27 mouse cellular contexts compared by ENCODE assay signal in genomic region chr4:141755375-141755930, GRCm38 (mm10). TPM values are rescaled to one million over a fixed set of nuclear protein-coding genes. Genes with fewer than 3 reads are reported as not detected.
DNase-seq lines count a peak whose midpoint lies in the region; ATAC-seq and TF ChIP-seq lines count a peak whose summit lies in the region.
"Had no signal": no experiment of that assay in that cellular context is flagged by ENCODE, and none has a peak within 500 bp of the region (broad histone marks: within the 10 kb centered on the region; RNA-seq: fewer than 3 reads in every experiment).

No protein-coding gene starts in this region.

- no peaks in the 10 kb centered on the region for H3K4me1 ChIP-seq in kidney, postnatal 0 days (replicated peaks; ENCODE audit: insufficient read depth, low read length)
- H3K4me1 ChIP-seq in kidney, embryonic 16.5 days (ENCODE audit: insufficient read depth, low read length): no peaks in the 10 kb centered on the region
- peaks cover 85% of the 10 kb centered on the region for H3K4me1 ChIP-seq in liver, embryonic 13.5 days (replicated peaks)
- H3K4me1 ChIP-seq in liver, embryonic 16.5 days (ENCODE audit: control insufficient read depth, low read depth, low read length): peaks cover 59% of the 10 kb centered on the region
- H3K4me1 ChIP-seq: embryonic facial prominence, embryonic 15.5 days had no signal

- H3K4me2 ChIP-seq in kidney, postnatal 0 days (ENCODE audit: low read length): no peak overlapping the region
- no peak overlapping the region for H3K4me2 ChIP-seq in kidney, embryonic 16.5 days (replicated peaks; ENCODE audit: low read depth, low read length)
- H3K4me2 ChIP-seq in liver, embryonic 13.5 days: no peak overlapping the region
- H3K4me2 ChIP-seq in liver, embryonic 16.5 days (ENCODE audit: low read depth, low read length): no peak overlapping the region
- H3K4me2 ChIP-seq: embryonic facial prominence, embryonic 15.5 days had no signal

- H3K9ac ChIP-seq in kidney, postnatal 0 days (ENCODE audit: low read depth, low read length): no peak overlapping the region
- no peak overlapping the region for H3K9ac ChIP-seq in kidney, embryonic 16.5 days (replicated peaks; ENCODE audit: low read length)
- no peak overlapping the region for H3K9ac ChIP-seq in liver, embryonic 13.5 days
- no peak overlapping the region for H3K9ac ChIP-seq in liver, embryonic 16.5 days (ENCODE audit: low read depth, low read length)
- H3K9ac ChIP-seq: embryonic facial prominence, embryonic 15.5 days had no signal

- H3K27ac ChIP-seq in kidney, postnatal 0 days: 0 out of 2 replicates have a peak overlapping the region, but pooled peaks have one; percentile 25
- no peak overlapping the region for H3K27ac ChIP-seq in kidney, embryonic 16.5 days (ENCODE audit: low read length)
- peak overlapping the region; percentile 92 for H3K27ac ChIP-seq in liver, embryonic 13.5 days
- H3K27ac ChIP-seq in liver, embryonic 16.5 days (ENCODE audit: low read length): peak overlapping the region; percentile 55
- H3K27ac ChIP-seq: embryonic facial prominence, embryonic 15.5 days; forebrain, embryonic 10.5 days; gastrocnemius, adult 2 months; hindbrain, embryonic 10.5 days had no signal

- no peak overlapping the region for H3K4me3 ChIP-seq in kidney, postnatal 0 days (replicated peaks; ENCODE audit: low read depth, low read length)
- no peak overlapping the region for H3K4me3 ChIP-seq in kidney, embryonic 16.5 days (ENCODE audit: low read length)
- H3K4me3 ChIP-seq in liver, embryonic 13.5 days (replicated peaks): no peak overlapping the region
- no peak overlapping the region for H3K4me3 ChIP-seq in liver, embryonic 16.5 days (ENCODE audit: low read depth, low read length)
- H3K4me3 ChIP-seq: embryonic facial prominence, embryonic 15.5 days; erythroblast, embryonic 14.5 days; forebrain, embryonic 10.5 days; gastrocnemius, adult 2 months; hindbrain, embryonic 10.5 days had no signal

- peak; percentile 55; the same call in 1 of the 2 replicates for ATAC-seq in kidney, postnatal 0 days (replicated peaks; ENCODE audit: low FRiP score, low read depth)
- ATAC-seq in kidney, embryonic 16.5 days (ENCODE audit: low FRiP score, low TSS enrichment): no peak
- no peak for ATAC-seq in liver, embryonic 13.5 days (ENCODE audit: low read depth)
- no peak for ATAC-seq in liver, embryonic 16.5 days (ENCODE audit: low read depth)
- ATAC-seq: CD4-positive, CD25-positive, alpha-beta regulatory T cell, adult 4 months; forebrain, embryonic 14.5 days had no signal

- no peaks in the 10 kb centered on the region for H3K27me3 ChIP-seq in kidney, postnatal 0 days (ENCODE audit: insufficient read depth, low read length)
- H3K27me3 ChIP-seq in kidney, embryonic 16.5 days (ENCODE audit: insufficient read depth, low read length): no peaks in the 10 kb centered on the region
- no peaks in the 10 kb centered on the region for H3K27me3 ChIP-seq in liver, embryonic 13.5 days
- no peaks in the 10 kb centered on the region for H3K27me3 ChIP-seq in liver, embryonic 16.5 days (ENCODE audit: control insufficient read depth, insufficient read depth, low read depth, low read length)
- H3K27me3 ChIP-seq: embryonic facial prominence, embryonic 15.5 days had no signal

- peak; percentile 82 for DNase-seq in heart, adult 11 months
- no peak for DNase-seq in heart, postnatal 4 days
- DNase-seq in kidney, postnatal 0 days (ENCODE audit: low spot score): no peak
- DNase-seq in liver, embryonic 13.5 days: no peak
- DNase-seq in liver: no peak
- no peak for DNase-seq in cerebellum, postnatal 14 days
- DNase-seq: adrenal gland, adult 8-10 months; adrenal gland, postnatal 36 days; B cell, adult 2 months; cerebellum, adult 2 months; cerebellum, postnatal 10 days; embryo, embryonic 11 days; gastrocnemius, adult 2 months; gastrocnemius, postnatal 25 days; heart, postnatal 10 days had no signal

- no peaks in the 10 kb centered on the region for H3K36me3 ChIP-seq in kidney, postnatal 0 days (ENCODE audit: insufficient read depth, low read length)
- H3K36me3 ChIP-seq in kidney, embryonic 16.5 days (ENCODE audit: insufficient read depth, low read length): no peaks in the 10 kb centered on the region
- H3K36me3 ChIP-seq in liver, embryonic 13.5 days: peaks cover 12% of the 10 kb centered on the region
- H3K36me3 ChIP-seq in liver, embryonic 16.5 days (ENCODE audit: control insufficient read depth, insufficient read depth): no peaks in the 10 kb centered on the region
- H3K36me3 ChIP-seq: embryonic facial prominence, embryonic 15.5 days; forebrain, embryonic 10.5 days had no signal

- TF ChIP-seq CTCF in kidney, postnatal 0 days (IDR thresholded peaks at IDR 0.05; ENCODE audit: low read depth): no peak

- WGBS in kidney, postnatal 0 days: 85% methylated on average over 19 of the region's 19 CpGs
- 87% methylated on average over 19 of the region's 19 CpGs for WGBS in kidney, embryonic 16.5 days
- 86% methylated on average over 19 of the region's 19 CpGs for WGBS in liver, embryonic 13.5 days (ENCODE audit: insufficient replicate concordance)
- WGBS in liver, embryonic 16.5 days (ENCODE audit: insufficient replicate concordance): 82% methylated on average over 19 of the region's 19 CpGs

- H3K9me3 ChIP-seq in kidney, postnatal 0 days (replicated peaks; ENCODE audit: low read length): no peaks in the 10 kb centered on the region
- H3K9me3 ChIP-seq in kidney, embryonic 16.5 days (ENCODE audit: low read length): no peaks in the 10 kb centered on the region
- H3K9me3 ChIP-seq in liver, embryonic 13.5 days (replicated peaks): no peaks in the 10 kb centered on the region
- H3K9me3 ChIP-seq in liver, embryonic 16.5 days (replicated peaks; ENCODE audit: control insufficient read depth, low read length): no peaks in the 10 kb centered on the region
- H3K9me3 ChIP-seq: embryonic facial prominence, embryonic 15.5 days; forebrain, embryonic 10.5 days; G1E; hindbrain, embryonic 10.5 days had no signal

RNA-seq across cellular contexts. Expression of gene Agmat, which starts 9.0 kb away (rescaled TPM):
- total RNA-seq in heart, postnatal 4 days (2021): under 1 TPM; 0.43 to 0.57 TPM
- 1.4 and 1.8 TPM in 2 replicates for polyA plus RNA-seq in kidney, postnatal 0 days (2015; fragmentation: Nextera tagmentation; extraction: Ambion mirVana)
- 1.7 and 2.0 TPM in 2 replicates for polyA plus RNA-seq in kidney, embryonic 16.5 days (2015; fragmentation: Nextera tagmentation; extraction: Ambion mirVana)
- 18.4 and 18.5 TPM in 2 replicates for polyA plus RNA-seq in liver, embryonic 13.5 days (2015; fragmentation: Nextera tagmentation; extraction: Ambion mirVana)
- polyA plus RNA-seq in liver, embryonic 16.5 days (2015; fragmentation: Nextera tagmentation; extraction: Ambion mirVana): 25.9 and 28.3 TPM in 2 replicates
- total RNA-seq: common myeloid progenitor, adult 5-6 weeks; gastrocnemius, adult 2 months; granulocyte monocyte progenitor cell, adult 5-6 weeks had no signal
- polyA plus RNA-seq: CD4-positive, CD25-positive, alpha-beta regulatory T cell, adult 4 months; embryonic facial prominence, embryonic 11.5 days; forebrain, embryonic 10.5 days; forebrain, embryonic 14.5 days; G1E; hindbrain, embryonic 10.5 days had no signal

RNA-seq across cellular contexts. Expression of gene Ddi2, which starts 32.2 kb away (rescaled TPM):
- 10 to 100 TPM; 34.9 to 36.8 TPM for total RNA-seq in heart, postnatal 4 days (2021)
- polyA plus RNA-seq in kidney, postnatal 0 days (2015; fragmentation: Nextera tagmentation; extraction: Ambion mirVana): 16.4 and 16.8 TPM in 2 replicates
- 19.1 and 20.9 TPM in 2 replicates for polyA plus RNA-seq in kidney, embryonic 16.5 days (2015; fragmentation: Nextera tagmentation; extraction: Ambion mirVana)
- 15.0 and 19.1 TPM in 2 replicates for polyA plus RNA-seq in liver, embryonic 13.5 days (2015; fragmentation: Nextera tagmentation; extraction: Ambion mirVana)
- polyA plus RNA-seq in liver, embryonic 16.5 days (2015; fragmentation: Nextera tagmentation; extraction: Ambion mirVana): 13.9 and 14.5 TPM in 2 replicates

RNA-seq across cellular contexts. Expression of gene Dnajc16, which starts 35.3 kb away (rescaled TPM):
- total RNA-seq in heart, postnatal 4 days (2021): 10 to 100 TPM; 16.6 to 16.8 TPM
- 4.8 and 5.2 TPM in 2 replicates for polyA plus RNA-seq in kidney, postnatal 0 days (2015; fragmentation: Nextera tagmentation; extraction: Ambion mirVana)
- 5.4 and 5.8 TPM in 2 replicates for polyA plus RNA-seq in kidney, embryonic 16.5 days (2015; fragmentation: Nextera tagmentation; extraction: Ambion mirVana)
- polyA plus RNA-seq in liver, embryonic 13.5 days (2015; fragmentation: Nextera tagmentation; extraction: Ambion mirVana): 2.1 and 2.2 TPM in 2 replicates
- 2.5 and 2.6 TPM in 2 replicates for polyA plus RNA-seq in liver, embryonic 16.5 days (2015; fragmentation: Nextera tagmentation; extraction: Ambion mirVana)

RNA-seq across cellular contexts. Expression of gene Casp9, which starts 38.0 kb away (rescaled TPM):
- 10 to 100 TPM; 13.5 to 13.8 TPM for total RNA-seq in heart, postnatal 4 days (2021)
- 20.0 and 23.0 TPM in 2 replicates for polyA plus RNA-seq in kidney, postnatal 0 days (2015; fragmentation: Nextera tagmentation; extraction: Ambion mirVana)
- polyA plus RNA-seq in kidney, embryonic 16.5 days (2015; fragmentation: Nextera tagmentation; extraction: Ambion mirVana): 30.2 and 31.8 TPM in 2 replicates
- polyA plus RNA-seq in liver, embryonic 13.5 days (2015; fragmentation: Nextera tagmentation; extraction: Ambion mirVana): 9.1 and 11.0 TPM in 2 replicates
- polyA plus RNA-seq in liver, embryonic 16.5 days (2015; fragmentation: Nextera tagmentation; extraction: Ambion mirVana): 9.5 and 10.4 TPM in 2 replicates
